Mouse (Mus musculus): ENCODE measurements at regions not wholly inside any gene's neighbourhood (a gene's known extent, or its start where the extent isn't known, plus 50 kb on each side); places are given as distances from the start of the nearest gene placed in this dataset.

GRCm38 (mm10) chr7:60622271-60623249 is 482.5 kb upstream of the Snrpn start:
- peak; percentile 3 for DNase-seq (ENCODE audit: low read depth, low spot score)

GRCm38 (mm10) chr7:60617070-60617674 is 477.2 kb upstream of the Snrpn start:
- peak; percentile 0 for DNase-seq (ENCODE audit: low read depth, low spot score)

Measured in WW6 (cell line).